In the genomic region with DNA sequence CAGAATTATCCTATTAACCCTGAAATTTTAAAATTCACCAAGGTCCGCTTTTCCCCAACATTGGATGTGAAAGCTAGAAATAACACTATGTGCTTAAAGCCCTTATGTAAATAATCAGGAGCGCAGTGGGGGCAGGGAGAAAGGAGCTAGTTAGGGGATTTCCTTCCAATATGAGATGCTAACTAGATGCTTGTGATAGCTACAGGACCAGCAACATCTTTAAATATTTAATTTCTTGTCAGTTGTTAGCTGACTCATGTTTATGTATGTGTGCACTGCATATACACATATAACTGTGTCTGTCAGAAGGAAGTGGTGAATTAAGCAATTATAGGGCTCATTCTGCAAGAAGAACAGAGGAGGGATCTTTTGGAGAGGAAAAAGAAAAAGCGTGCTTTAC, we compare ENCODE assay signal across 14 mouse cellular contexts.
A peak's percentile ranks its signal among the peaks of the same experiment; 100 is the strongest.
DNase-seq lines count a peak whose midpoint lies in the region; ATAC-seq and TF ChIP-seq lines count a peak whose summit lies in the region.
"Had no signal": no experiment of that assay in that cellular context is flagged by ENCODE, and none has a peak within 500 bp of the region (broad histone marks: within the 10 kb centered on the region; RNA-seq: fewer than 3 reads in every experiment).

No protein-coding gene starts in this region.

- H3K4me3 ChIP-seq in forebrain, embryonic 12.5 days (replicated peaks): no peak overlapping the region
- no peak overlapping the region for H3K4me3 ChIP-seq in forebrain, postnatal 0 days (ENCODE audit: low read depth, low read length)
- no peak overlapping the region for H3K4me3 ChIP-seq in limb, embryonic 13.5 days
- no peak overlapping the region for H3K4me3 ChIP-seq in limb, embryonic 10.5 days
- no peak overlapping the region for H3K4me3 ChIP-seq in forebrain, embryonic 15.5 days
- H3K4me3 ChIP-seq in midbrain, embryonic 15.5 days: no peak overlapping the region
- H3K4me3 ChIP-seq in hindbrain, embryonic 13.5 days: no peak overlapping the region
- H3K4me3 ChIP-seq: stomach, embryonic 15.5 days had no signal

- H3K27me3 ChIP-seq in forebrain, embryonic 12.5 days: no peaks in the 10 kb centered on the region
- no peaks in the 10 kb centered on the region for H3K27me3 ChIP-seq in forebrain, postnatal 0 days (ENCODE audit: insufficient read depth, low read length)
- H3K27me3 ChIP-seq in limb, embryonic 13.5 days: no peaks in the 10 kb centered on the region
- no peaks in the 10 kb centered on the region for H3K27me3 ChIP-seq in limb, embryonic 10.5 days (ENCODE audit: low read depth, poor library complexity, severe bottlenecking)
- no peaks in the 10 kb centered on the region for H3K27me3 ChIP-seq in forebrain, embryonic 15.5 days
- H3K27me3 ChIP-seq in midbrain, embryonic 15.5 days (replicated peaks): no peaks in the 10 kb centered on the region
- no peaks in the 10 kb centered on the region for H3K27me3 ChIP-seq in hindbrain, embryonic 13.5 days
- H3K27me3 ChIP-seq: stomach, embryonic 15.5 days had no signal

- peaks cover 26% of the 10 kb centered on the region for H3K4me1 ChIP-seq in forebrain, embryonic 12.5 days
- H3K4me1 ChIP-seq in forebrain, postnatal 0 days (ENCODE audit: insufficient read depth): peaks cover 19% of the 10 kb centered on the region
- H3K4me1 ChIP-seq in limb, embryonic 13.5 days: peaks cover 51% of the 10 kb centered on the region
- H3K4me1 ChIP-seq in limb, embryonic 10.5 days: peaks cover 45% of the 10 kb centered on the region
- peaks cover 28% of the 10 kb centered on the region for H3K4me1 ChIP-seq in forebrain, embryonic 15.5 days
- peaks cover 26% of the 10 kb centered on the region for H3K4me1 ChIP-seq in midbrain, embryonic 15.5 days
- H3K4me1 ChIP-seq in hindbrain, embryonic 13.5 days (replicated peaks): peaks cover 29% of the 10 kb centered on the region

- H3K36me3 ChIP-seq in forebrain, embryonic 12.5 days (replicated peaks): no peaks in the 10 kb centered on the region
- no peaks in the 10 kb centered on the region for H3K36me3 ChIP-seq in forebrain, postnatal 0 days (ENCODE audit: insufficient read depth)
- H3K36me3 ChIP-seq in limb, embryonic 13.5 days: no peaks in the 10 kb centered on the region
- no peaks in the 10 kb centered on the region for H3K36me3 ChIP-seq in limb, embryonic 10.5 days
- H3K36me3 ChIP-seq in forebrain, embryonic 15.5 days: no peaks in the 10 kb centered on the region
- no peaks in the 10 kb centered on the region for H3K36me3 ChIP-seq in midbrain, embryonic 15.5 days (replicated peaks)
- H3K36me3 ChIP-seq in hindbrain, embryonic 13.5 days: no peaks in the 10 kb centered on the region
- H3K36me3 ChIP-seq: stomach, embryonic 15.5 days had no signal

- no peak for TF ChIP-seq CTCF in forebrain, postnatal 0 days (IDR thresholded peaks at IDR 0.05; ENCODE audit: low read depth)

- no peak for DNase-seq in forebrain, postnatal 0 days
- DNase-seq in limb, embryonic 10.5 days (ENCODE audit: low spot score): no peak
- DNase-seq in cerebellum, adult 11-12 months: no peak
- DNase-seq: adrenal gland, adult 8-10 months; cerebellum, adult 8-10 months; spleen, adult 18-20 months; thymus, postnatal 14 days had no signal

- 0 out of 2 replicates have a peak, but pooled peaks have one; percentile 20 for ATAC-seq in forebrain, embryonic 12.5 days (ENCODE audit: low FRiP score)
- ATAC-seq in forebrain, postnatal 0 days: no peak
- no peak for ATAC-seq in limb, embryonic 13.5 days (ENCODE audit: low FRiP score, low read depth)
- ATAC-seq in forebrain, embryonic 15.5 days (replicated peaks): peak; percentile 61; the same call in 1 of the 2 replicates
- peak; percentile 69 for ATAC-seq in midbrain, embryonic 15.5 days (replicated peaks)
- no peak for ATAC-seq in hindbrain, embryonic 13.5 days (ENCODE audit: low FRiP score)
- ATAC-seq: intestine, embryonic 16.5 days had no signal

- WGBS in forebrain, embryonic 12.5 days: 73% methylated on average over 3 of the region's 3 CpGs
- WGBS in forebrain, postnatal 0 days: 65% methylated on average over 3 of the region's 3 CpGs
- 62% methylated on average over 3 of the region's 3 CpGs for WGBS in limb, embryonic 13.5 days
- WGBS in limb, embryonic 10.5 days: 86% methylated on average over 3 of the region's 3 CpGs
- 86% methylated on average over 3 of the region's 3 CpGs for WGBS in forebrain, embryonic 15.5 days
- WGBS in midbrain, embryonic 15.5 days: 65% methylated on average over 3 of the region's 3 CpGs
- 81% methylated on average over 3 of the region's 3 CpGs for WGBS in hindbrain, embryonic 13.5 days

- no peak overlapping the region for H3K27ac ChIP-seq in forebrain, embryonic 12.5 days
- H3K27ac ChIP-seq in forebrain, postnatal 0 days (ENCODE audit: low read depth, low read length): no peak overlapping the region
- no peak overlapping the region for H3K27ac ChIP-seq in limb, embryonic 13.5 days
- no peak overlapping the region for H3K27ac ChIP-seq in limb, embryonic 10.5 days
- no peak overlapping the region for H3K27ac ChIP-seq in forebrain, embryonic 15.5 days (replicated peaks)
- no peak overlapping the region for H3K27ac ChIP-seq in midbrain, embryonic 15.5 days
- no peak overlapping the region for H3K27ac ChIP-seq in hindbrain, embryonic 13.5 days
- H3K27ac ChIP-seq: stomach, embryonic 15.5 days had no signal

- H3K4me2 ChIP-seq in forebrain, embryonic 12.5 days: no peak overlapping the region
- H3K4me2 ChIP-seq in forebrain, postnatal 0 days (ENCODE audit: low read depth): no peak overlapping the region
- 0 out of 2 replicates have a peak overlapping the region, but pooled peaks have one; percentile 3 for H3K4me2 ChIP-seq in limb, embryonic 13.5 days (replicated peaks)
- no peak overlapping the region for H3K4me2 ChIP-seq in forebrain, embryonic 15.5 days (replicated peaks)
- H3K4me2 ChIP-seq in midbrain, embryonic 15.5 days: no peak overlapping the region
- no peak overlapping the region for H3K4me2 ChIP-seq in hindbrain, embryonic 13.5 days
- H3K4me2 ChIP-seq: stomach, embryonic 15.5 days had no signal

- no peak overlapping the region for H3K9ac ChIP-seq in forebrain, embryonic 12.5 days
- H3K9ac ChIP-seq in forebrain, postnatal 0 days: no peak overlapping the region
- H3K9ac ChIP-seq in limb, embryonic 13.5 days: no peak overlapping the region
- no peak overlapping the region for H3K9ac ChIP-seq in forebrain, embryonic 15.5 days (replicated peaks)
- H3K9ac ChIP-seq in midbrain, embryonic 15.5 days: no peak overlapping the region
- H3K9ac ChIP-seq in hindbrain, embryonic 13.5 days: no peak overlapping the region
- H3K9ac ChIP-seq: stomach, embryonic 15.5 days had no signal

- H3K9me3 ChIP-seq in forebrain, embryonic 12.5 days: no peaks in the 10 kb centered on the region
- no peaks in the 10 kb centered on the region for H3K9me3 ChIP-seq in forebrain, postnatal 0 days (ENCODE audit: low read length)
- no peaks in the 10 kb centered on the region for H3K9me3 ChIP-seq in limb, embryonic 13.5 days
- no peaks in the 10 kb centered on the region for H3K9me3 ChIP-seq in limb, embryonic 10.5 days (replicated peaks)
- no peaks in the 10 kb centered on the region for H3K9me3 ChIP-seq in forebrain, embryonic 15.5 days
- no peaks in the 10 kb centered on the region for H3K9me3 ChIP-seq in midbrain, embryonic 15.5 days
- H3K9me3 ChIP-seq in hindbrain, embryonic 13.5 days: no peaks in the 10 kb centered on the region
- H3K9me3 ChIP-seq: stomach, embryonic 15.5 days had no signal

Comparison
In these comparisons a context has a peak if more than half of its experiments do, and no peak if none do; other contexts are left out.
1. ATAC-seq: peak in forebrain, embryonic 12.5 days (single experiment), forebrain, embryonic 15.5 days (single experiment) and midbrain, embryonic 15.5 days (single experiment); none in forebrain, postnatal 0 days (single experiment), limb, embryonic 13.5 days (single experiment) and hindbrain, embryonic 13.5 days (single experiment).